Mouse (Mus musculus): ENCODE results near the gene Cst11.

DNA sequence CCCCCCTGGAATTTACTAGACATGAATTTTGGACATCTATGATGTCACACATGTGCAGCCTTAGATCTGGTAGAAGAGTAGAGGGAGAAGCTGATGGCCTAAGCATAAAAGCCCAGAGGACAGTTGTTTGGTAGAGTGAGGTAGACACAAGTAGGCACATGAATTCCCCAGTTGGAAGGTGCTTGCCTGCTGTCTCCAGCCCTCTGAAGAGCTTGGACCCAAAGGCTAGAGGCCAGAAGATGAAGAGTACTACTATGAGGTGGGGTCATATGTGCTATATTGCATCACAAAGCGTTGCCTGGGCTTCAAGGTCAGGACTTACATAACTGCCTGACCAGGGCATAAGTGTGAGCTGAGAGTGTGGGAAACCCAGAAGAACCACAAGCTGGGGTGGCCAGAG, 27.2 kb upstream of the Cst11 start, which contains the start of gene Cst8:
- TF ChIP-seq EP300 (IDR thresholded peaks at IDR 0.05; ENCODE audit: insufficient read depth, low read depth, low read length) (no peak), POLR2A (IDR thresholded peaks at IDR 0.05; ENCODE audit: insufficient read depth, low read length) (no peak), CTCF (IDR thresholded peaks at IDR 0.05; ENCODE audit: low read depth, low read length) (no peak)

Data from ES-Bruce4 (cell line).